Mouse (Mus musculus) hindbrain, embryonic 12.5 days (tissue): Measurements from ENCODE around the gene Gpr25. TPM values are rescaled to one million over a fixed set of nuclear protein-coding genes. Genes with fewer than 3 reads are reported as not detected.

ENCODE experiments used
- polyA plus RNA-seq: library from polyadenylated mRNA; unstranded; fragments of >200 nt; fragmentation: Nextera tagmentation; extraction: Ambion mirVana; gene quantifications from 2 replicates; pipeline ENCODE4 v1.2.1, GENCODE M21; 2016

Gpr25 gene
- polyA plus RNA-seq, 1 experiment from 2014 or later, result not detected

Other genes with a start within 250 kb of the Gpr25 start
- gene Ascl5, start 210.1 kb downstream of the Gpr25 start, polyA plus RNA-seq, result not detected in 2 replicates
- gene Cacna1s, start 208.1 kb downstream of the Gpr25 start, polyA plus RNA-seq, result 0.18 and 1.3 TPM in 2 replicates
- 39.1 and 44.7 TPM in 2 replicates for gene Kif21b, start 129.5 kb downstream of the Gpr25 start, polyA plus RNA-seq
- 0.34 TPM in 1 of 2 replicates, not detected in the other for gene Mroh3, start 48.0 kb downstream of the Gpr25 start, polyA plus RNA-seq
- gene Inava, start 26.6 kb downstream of the Gpr25 start, polyA plus RNA-seq, result 13.2 and 13.8 TPM in 2 replicates
- 38.2 and 39.7 TPM in 2 replicates for gene Camsap2, start 85.2 kb upstream of the Gpr25 start, polyA plus RNA-seq
- gene Ddx59, start 154.4 kb upstream of the Gpr25 start, polyA plus RNA-seq, result 17.5 and 18.2 TPM in 2 replicates
- gene Kif14, start 205.5 kb upstream of the Gpr25 start, polyA plus RNA-seq, result 5.3 and 6.4 TPM in 2 replicates